Mouse (Mus musculus): ENCODE results near the gene 4930469K13Rik.

- no peak for TF ChIP-seq ZMIZ1 (IDR thresholded peaks at IDR 0.05; ENCODE audit: low read depth, low read length)
- TF ChIP-seq GATA1 (IDR thresholded peaks at IDR 0.05; ENCODE audit: low read depth, low read length) = no peak
- TF ChIP-seq CTCF (IDR thresholded peaks at IDR 0.05 in 2 of 3, conservative IDR thresholded peaks at IDR 0.05 in 1 of 3; ENCODE audit: control insufficient read depth in 1 of 3, insufficient read depth in 1 of 3, low read depth in 2 of 3, low read length in 3 of 3, poor library complexity in 1 of 3, severe bottlenecking in 1 of 3) = no peak
- TF ChIP-seq POLR2AphosphoS5 (IDR thresholded peaks at IDR 0.05; ENCODE audit: borderline replicate concordance, low read depth, low read length) = no peak
- no peak; a peak in 1 of 4 replicates for TF ChIP-seq POLR2A (IDR thresholded peaks at IDR 0.05; ENCODE audit: control insufficient read depth in 1 of 2, insufficient read depth in 1 of 2, low read depth in 1 of 2, low read length in 2 of 2, poor library complexity in 1 of 2)
- TF ChIP-seq NRF1 (IDR thresholded peaks at IDR 0.05; ENCODE audit: insufficient read depth, low read depth, low read length, poor library complexity, severe bottlenecking) = no peak
- no peak for TF ChIP-seq USF2 (IDR thresholded peaks at IDR 0.05; ENCODE audit: borderline replicate concordance in 1 of 2, insufficient read depth in 1 of 2, low read depth in 1 of 2, low read length in 2 of 2)
- TF ChIP-seq SIN3A (IDR thresholded peaks at IDR 0.05; ENCODE audit: low read length) = no peak
Observed at GRCm38 (mm10) chr11:34056715-34057114, 41.6 kb downstream of the 4930469K13Rik start.

Data from MEL (cell line).